Mouse (Mus musculus) liver, adult 2 months (tissue): Measurements from ENCODE around the gene Hormad2.

Source experiments
- CTCF ChIP-seq: fragments of 200-500 bp; IDR thresholded peaks from 2 replicates; pipeline ENCODE4 v1.5.1; 2011; ENCODE audit warnings: low read depth, low read length, control low read depth
- POLR2A ChIP-seq: fragments of 200-500 bp; IDR thresholded peaks from 2 replicates; pipeline ENCODE4 v1.6.1; 2011; ENCODE audit warnings: low read length, control low read depth; ENCODE audit not compliant: insufficient read depth; ENCODE audit errors: extremely low read depth

DNA sequence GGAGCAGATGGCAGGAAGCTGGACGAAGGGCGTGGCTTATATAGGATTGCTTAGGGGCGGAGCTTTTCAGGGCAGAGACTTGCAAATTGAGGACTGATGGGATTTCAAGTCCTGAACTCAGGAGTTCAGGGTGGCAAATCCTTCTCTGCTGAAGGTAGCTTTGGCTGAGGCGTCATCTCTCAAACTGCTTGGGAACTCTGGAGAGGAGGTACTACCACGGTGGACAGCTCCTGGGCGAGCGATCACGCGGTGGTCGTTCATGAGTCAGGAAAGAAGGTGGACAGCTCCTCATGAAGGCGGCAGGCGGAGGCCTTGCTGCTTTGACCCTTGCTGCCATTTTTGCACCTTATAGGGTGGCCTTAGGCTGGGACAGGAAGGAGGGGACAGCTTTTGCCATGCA, 20.2 kb upstream of the Hormad2 start:
- TF ChIP-seq POLR2A: no peak
- no peak for TF ChIP-seq CTCF
